Mouse (Mus musculus) adrenal gland, adult (tissue): ENCODE data around the gene Hoxa3.

ENCODE experiments used
- DNase-seq, 2 experiments: peaks; one replicate each; pipeline ENCODE4 v3.0.0; 2022 to 2023; ENCODE audit warnings: low spot score in 1 of 2; ENCODE audit not compliant: inconsistent age in 2 of 2

The Hoxa3 gene

DNA sequence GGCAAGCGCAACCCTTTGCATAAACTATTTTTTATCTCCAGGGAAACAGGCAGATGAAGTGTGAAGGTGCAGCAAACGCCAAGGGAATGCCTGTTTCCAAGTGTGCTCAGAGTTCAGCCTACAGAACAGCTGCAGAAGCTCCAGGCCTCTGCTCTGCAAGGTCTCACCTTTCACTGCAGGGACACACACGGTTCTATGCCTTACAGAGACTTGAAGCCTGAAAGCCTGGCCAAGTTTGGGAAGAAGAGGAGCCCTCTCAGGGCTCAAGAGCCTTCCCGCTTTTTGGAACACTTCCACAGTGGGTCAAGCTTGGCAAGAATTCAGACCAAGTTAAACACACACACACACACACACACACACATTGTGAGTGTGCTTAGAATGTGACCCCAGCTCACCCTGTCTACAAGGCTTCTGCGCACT lies 24.0 kb downstream of the Hoxa3 start:
- peak in 1 of 2 experiments; percentile 65 for DNase-seq

DNA sequence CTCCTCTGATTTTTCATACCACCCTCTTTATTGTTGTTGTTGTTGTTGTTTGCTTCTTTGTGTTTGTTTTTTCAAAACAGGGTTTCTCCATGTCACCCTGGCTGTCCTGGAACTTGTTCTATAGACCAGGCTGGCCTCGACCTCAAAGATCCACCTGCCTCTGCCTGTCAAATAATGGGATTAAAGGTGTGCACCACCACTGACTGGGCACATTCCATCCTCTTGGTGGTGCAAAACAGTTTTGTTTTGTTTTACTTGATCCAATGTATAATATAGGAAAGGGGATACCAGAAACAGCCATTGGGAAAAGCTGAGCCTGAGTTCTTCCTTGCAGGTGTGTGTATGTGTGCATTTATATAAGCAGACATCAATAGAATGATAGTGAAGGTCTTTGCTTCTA lies 26.6 kb downstream of the Hoxa3 start:
- no peak for DNase-seq

DNA sequence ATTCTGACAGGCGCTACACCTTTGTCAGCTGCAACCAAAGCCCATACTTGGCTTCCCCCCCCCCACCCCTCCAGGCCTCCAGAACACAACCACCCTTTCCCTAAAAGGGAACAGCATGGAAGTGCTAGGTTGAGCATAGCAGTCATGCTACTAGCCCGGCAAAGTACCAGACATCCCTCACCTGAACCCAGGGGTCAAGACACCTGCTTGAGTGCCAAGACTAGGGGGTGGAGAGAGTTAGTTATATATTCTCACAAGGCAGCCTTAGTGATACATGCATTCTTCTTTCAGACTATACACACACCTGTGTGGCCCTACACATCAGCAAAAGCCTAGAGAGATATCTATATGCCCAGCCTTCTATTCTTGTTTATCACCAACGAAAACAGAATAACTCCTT lies 27.3 kb downstream of the Hoxa3 start:
- DNase-seq: no peak

DNA sequence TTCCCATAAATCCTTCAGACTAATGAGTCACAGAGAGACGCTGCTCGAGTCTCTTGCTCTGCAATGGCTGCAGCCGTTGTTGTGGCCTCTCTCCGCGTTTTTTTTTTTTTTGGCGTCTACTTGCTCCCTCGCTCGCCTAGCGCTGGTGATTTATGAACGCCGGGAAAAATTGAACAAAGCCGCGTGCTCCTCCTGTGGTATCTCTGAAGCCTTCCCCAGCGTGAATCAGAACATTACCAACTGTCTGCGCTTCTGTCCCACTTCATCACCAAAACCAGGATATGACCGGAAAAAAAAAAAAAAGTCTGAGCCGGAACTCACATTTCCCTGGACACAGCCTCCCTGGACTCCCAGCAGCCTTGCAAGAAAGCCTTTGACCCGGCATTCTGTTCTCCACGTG lies 27.9 kb downstream of the Hoxa3 start:
- peak; percentile 61 to 84 for DNase-seq

DNA sequence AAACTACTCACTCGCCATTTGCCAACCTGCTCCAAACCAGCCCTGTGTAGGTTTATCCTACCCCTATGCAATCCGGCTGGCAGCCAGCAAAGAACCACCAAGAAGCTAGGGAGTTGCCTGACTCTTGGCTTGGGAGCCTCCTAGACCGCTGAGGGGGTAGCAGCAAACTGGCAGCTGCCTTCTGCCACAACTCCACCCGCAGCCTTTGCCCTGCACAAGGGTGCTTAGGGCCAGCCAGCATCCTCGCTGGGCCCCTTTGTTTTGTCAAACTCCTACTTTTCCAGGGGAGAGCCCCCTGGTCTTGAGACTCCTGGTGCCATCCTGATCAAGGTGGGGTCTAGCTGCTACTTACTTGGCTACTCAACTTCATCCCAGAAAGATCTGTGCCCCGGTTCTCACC lies 28.5 kb downstream of the Hoxa3 start:
- peak in 1 of 2 experiments; percentile 50 for DNase-seq

DNA sequence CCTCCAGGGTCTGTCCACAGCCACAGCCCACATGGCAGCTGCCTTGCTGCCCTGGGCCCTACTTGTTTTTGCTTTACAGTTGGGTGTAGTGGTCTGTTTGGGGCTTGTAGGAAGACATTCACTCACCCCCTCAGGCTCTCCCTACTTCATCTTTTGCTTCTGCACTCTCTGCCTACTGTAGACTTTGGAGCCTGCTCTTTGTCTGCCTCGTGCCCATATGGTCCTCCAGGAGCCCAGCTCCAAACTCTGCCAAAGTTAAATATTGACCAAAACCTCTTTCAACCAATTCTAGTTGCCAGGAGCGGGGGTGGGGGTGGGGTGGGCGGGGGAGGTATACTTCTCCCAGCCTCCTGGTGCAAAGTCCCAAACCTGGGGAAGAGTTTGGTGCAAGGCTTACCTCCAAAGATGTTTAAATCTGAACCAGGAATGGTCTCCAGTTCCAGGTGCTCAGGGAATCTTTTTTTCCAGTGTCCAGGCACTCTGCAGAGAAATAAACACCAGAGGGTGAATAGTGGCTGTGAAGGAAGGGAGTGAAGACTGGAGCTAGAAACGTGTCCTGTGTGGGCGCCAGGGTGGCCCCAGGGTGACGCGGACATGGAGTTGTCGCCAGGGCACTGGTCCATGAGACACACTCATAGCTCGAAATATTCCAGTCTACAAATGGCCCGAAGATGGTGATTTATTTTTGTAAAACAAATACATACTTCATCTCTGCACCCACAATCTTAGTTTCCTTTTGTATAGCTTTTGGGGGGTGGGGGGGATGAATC lies 29.6 kb downstream of the Hoxa3 start:
- DNase-seq: no peak

DNA sequence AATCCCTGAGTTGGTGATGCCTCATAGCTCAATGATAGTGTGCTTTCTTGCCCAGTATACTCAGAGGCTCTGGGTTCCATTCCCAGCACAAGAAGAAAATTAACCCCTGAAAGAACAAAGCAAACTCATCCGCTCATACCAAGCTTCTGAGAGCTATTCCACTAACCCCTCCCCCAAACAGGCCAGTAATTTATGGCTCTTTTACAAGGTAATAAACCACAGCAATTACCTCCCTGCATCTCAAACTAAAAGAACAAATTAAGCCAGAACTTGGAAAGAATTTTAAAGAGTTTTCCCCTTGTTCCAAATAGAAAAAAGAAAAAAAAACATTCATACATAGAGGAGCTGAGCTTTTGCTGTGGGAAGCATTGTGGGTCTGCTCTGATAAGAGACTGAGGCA lies 30.3 kb downstream of the Hoxa3 start:
- no peak for DNase-seq

DNA sequence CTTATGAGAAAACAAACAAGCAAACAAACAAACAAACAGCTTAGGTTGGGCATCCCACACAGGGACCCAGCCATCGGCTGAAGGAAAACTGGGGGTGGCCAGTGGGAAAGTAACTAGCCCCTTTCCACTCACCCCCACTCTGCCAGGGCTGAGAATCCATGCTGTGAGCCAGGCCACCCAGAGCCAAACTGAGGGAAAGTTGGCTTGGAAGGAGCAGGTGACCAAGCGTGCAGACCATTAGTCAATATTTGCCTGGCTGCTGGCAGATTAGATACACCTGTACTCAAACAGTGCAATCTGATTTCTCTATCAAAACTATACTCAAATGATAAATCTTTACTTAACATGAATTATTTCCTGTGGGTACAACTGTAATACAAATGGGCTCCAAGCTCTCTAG lies 31.1 kb downstream of the Hoxa3 start:
- no peak for DNase-seq

DNA sequence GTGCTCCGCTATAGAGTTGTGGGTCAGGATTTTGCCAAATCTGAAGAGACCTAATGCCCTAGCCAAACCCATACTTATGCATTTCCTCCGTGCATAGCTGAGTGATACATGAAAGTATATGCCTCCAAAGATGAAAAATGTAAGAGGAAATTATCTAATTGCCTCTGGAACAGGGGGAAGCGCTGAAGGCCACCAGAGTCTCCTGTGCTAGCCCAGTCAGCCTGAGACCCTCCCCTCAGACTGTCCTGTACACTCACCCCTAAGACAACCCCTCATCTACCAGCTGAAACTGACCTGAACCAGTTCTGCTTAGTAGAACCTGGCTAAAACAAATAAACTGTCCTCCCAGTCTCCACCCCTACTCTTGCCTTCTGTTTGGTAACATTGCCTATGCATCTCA lies 32.4 kb downstream of the Hoxa3 start:
- DNase-seq: no peak

DNA sequence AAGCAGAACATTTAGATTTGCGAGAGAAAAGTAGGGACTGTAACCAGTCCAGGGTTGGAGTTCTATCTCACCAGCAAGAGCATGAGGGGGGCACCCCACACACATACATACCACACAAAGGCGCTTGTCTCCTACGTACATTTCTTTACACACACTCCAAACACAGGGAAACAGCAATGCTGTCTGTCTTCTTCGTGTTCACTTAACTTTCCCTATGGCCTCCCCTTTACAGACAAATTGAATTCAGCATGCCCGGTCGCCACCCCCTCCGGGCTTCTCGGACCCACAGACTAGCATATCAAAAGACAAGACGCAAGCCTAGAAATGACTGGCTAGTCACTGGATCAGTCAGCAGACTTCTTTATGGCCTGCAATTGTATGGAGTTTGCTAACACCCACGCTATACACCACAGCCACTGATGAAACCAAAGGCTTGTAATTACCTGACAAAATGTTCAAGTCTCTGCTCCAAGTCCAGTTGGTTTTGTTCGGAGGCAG lies 32.9 kb downstream of the Hoxa3 start:
- DNase-seq: no peak

DNA sequence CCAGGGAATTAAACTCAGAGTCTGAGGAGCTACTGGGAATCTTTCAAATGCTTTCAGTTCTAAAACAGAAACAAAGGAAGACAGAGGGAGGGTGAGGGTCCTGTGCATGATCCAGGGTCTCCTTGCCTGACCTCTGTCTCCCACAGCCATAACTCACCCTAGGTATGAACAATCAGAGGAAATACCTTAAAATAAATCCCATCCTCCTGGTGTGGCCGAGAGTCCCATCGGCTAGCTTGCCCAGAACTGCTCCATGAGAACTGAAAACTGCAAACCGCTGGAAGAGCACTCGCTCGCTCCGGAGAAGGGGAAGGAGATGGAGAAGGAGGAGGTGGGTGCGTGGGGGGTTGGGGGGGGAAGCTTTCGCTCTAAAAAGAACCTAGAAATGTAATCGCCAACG lies 33.4 kb downstream of the Hoxa3 start:
- peak in 1 of 2 experiments; percentile 11 for DNase-seq

DNA sequence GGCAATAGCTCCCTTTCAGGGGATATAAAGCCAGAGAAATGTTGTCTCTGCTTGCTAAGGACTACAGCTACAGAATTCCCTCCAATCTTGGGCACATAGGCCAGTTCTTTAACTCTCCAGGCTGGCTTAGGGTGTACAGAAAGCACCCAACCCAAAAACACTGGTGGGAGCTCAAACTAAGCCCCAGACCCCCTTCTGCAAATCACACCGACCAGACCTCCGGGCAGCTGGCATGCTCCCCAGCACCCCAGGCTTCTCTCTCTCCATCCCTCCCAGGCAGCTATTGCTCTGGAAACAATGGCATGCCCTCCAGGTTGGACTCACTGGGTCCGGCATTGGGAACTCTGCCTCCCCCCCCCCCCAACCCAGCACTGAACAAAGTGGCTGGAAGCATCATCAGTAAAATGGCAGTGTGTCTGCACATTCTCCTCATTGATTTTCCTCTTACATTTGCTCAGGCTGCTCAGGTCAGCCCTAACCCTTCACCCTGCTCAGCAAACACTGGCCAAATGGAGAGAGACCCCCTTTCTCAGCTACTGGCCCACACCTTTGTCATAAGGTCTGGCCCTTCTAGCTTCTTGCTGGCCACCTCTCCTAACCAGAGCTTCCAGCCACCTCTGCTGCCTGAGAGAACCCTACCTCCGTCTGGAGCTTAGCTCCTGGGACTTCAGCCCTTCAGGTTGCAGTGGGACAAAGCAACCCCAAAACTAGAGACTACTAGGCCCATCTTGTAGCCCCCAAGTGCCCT lies 34.0 kb downstream of the Hoxa3 start:
- peak in 1 of 2 experiments; percentile 7 for DNase-seq

DNA sequence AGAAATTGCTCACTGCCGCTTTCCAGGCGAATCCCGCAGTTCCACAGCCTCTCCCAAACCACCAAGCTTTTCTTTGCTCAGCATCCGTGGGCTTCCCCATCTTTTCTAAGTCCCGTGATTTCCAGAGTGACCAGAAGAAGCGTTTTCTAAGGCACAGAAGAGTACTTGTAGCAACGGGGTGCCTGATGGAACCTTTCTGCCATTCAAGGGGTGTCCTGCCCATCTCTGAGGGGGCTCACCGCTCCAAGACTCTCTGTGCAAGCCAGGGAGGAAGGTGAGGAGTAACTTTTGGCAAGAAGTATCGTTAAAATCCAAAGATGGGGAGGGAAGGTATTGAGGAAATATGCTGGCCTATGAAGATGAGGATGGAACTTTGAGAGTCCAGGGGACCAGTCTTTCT lies 35.3 kb downstream of the Hoxa3 start:
- no peak for DNase-seq

DNA sequence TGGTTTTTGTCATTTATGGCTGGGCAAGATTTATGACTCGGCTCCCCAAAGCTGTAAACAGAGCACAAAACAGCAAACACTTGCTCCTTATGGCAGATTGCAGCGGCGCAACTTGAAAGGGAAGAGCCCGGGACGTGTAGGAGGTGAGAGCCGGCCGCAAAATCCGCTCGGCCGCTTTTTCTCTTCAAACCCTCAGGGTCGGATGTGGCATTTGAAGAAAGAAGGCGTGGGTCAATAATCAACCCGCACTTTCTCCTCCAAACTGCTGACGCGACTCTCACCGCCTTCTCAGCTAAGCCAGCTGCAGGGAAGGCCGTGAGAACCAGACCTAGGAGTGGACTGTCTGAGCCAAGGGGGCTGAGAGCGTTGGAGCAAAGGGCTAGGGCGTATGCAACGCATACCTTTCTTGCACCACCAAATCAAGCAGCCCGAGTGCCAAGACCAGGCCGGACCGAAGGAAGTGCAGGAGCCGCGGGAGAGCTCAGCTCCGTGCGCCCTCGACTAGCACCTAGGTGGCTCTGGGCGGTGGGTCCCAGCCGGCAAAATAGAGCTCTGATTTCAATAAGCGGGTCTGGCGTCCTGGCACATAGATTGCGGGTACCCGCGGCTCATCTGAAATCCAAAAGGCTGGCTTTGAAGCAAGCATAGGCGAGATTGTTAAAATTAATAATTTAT lies 35.9 kb downstream of the Hoxa3 start, which contains the start of gene 5730596B20Rik:
5730596B20Rik (plus strand) TSS at position 438 of the 675 bp plus-strand sequence.
- peak; percentile 26 to 71 for DNase-seq

DNA sequence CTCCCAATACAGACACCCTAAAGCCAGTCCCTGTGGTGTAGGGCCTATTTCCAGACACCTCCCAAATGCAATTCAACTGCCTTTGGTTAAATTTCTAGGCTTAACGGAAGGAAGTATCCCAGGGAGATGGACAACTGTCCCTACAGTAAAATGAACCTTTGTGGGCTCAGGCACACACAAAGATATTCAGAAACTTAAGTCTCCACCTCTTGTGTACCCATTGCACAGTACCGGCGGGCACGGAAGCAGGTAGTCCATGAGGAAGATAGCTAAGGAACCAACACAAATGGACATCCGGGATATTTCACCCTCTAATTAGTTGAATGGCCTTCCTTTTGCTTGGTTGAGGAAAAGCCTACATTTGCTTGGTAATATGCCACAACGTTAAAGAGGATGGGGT lies 36.7 kb downstream of the Hoxa3 start:
- DNase-seq: peak; percentile 8 to 55

DNA sequence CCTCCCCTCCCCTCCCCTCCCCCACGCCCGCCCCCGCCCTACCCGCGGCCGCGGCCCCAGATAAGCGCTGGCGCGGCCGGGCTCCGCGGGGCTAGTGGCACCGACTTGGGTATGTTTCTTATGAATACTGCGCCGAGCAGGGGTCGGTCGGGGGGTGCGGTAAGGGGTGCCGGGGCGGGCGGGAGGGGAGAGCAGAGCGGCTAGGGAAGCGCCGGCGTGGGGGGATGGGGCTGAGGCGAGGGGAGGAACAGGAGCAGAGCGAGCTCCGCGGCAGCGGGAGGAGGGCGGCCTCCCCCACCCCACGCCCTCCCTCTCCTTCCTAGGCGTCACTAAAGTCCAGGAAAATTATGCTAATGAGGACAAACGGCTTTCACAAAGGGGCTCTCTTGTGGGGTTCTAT lies 37.3 kb downstream of the Hoxa3 start:
- DNase-seq: peak; percentile 40 to 70

DNA sequence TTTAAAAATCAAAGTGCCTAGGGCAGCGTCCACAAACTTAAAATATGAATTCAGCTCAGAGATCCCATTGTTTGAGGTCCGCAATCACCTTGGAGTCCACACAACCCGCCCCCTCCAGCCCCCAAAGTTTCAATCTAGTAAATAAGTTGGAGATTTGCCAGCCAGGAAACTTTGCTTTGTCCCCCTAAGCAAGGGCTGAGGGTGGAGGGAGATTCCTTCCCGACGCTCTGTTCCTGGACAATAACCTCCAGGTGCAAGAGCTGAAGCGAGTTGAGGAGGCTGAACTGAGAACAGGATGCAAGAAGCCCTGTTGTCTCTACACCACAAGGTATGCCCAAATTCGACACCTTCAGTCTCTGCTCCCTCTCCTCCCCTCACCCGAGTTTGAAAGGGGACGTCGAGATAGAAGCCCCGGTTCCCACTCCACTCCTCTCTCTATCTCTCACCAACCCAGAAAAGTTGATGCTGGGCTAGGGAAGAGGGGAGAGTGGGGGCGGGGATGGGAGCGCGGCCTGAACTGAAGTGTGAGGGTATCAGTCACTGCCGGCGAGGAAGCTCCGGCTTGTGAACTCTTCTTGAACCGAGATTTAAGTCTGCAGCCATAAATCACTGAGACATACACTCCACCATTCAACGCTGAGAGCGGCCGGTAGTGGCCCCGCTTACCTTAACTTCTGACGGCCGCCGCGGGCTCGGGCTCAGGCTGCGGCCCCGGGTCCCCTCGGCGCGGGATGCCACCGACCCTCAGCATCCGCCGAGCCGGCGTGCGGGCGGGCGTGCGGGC lies 38.0 kb downstream of the Hoxa3 start:
- DNase-seq: peak; percentile 52 to 83

DNA sequence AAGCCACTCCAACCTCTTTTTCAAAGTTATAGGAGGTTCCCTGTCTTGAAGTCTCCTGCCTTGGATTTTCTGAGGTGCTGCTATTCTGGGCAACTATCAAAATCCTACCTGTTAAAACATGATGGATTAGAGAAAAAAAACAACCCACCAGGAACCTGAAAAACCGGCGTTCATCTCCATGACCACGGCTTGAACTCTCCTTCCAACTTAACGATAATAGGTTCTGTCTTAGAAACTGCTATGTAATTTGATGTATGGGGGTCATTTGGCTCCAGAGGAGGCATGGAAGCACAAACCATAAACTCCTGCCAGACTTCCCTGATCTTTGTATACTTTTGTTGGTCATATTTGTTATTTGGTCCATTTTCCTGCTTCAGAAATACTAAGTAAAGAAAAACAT lies 39.5 kb downstream of the Hoxa3 start:
- DNase-seq: no peak

DNA sequence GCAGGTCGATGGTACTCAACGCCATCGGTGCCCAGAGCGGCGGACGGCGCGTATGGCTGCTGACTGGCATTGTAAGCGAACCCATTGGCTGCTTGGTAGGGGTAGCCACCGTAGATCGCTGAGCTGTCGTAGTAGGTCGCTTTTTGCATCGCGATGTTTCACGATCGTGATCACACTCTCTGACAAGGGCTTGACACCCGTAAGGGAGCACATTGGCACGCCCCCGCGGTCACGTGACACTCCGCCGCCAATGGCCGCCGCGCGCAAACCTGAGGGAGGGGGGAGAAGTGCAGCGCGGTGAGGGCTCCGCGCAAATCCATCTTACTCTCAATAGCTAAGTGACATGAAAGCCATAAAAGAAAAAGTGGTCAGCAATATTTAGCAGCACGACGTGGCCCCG lies 40.6 kb downstream of the Hoxa3 start:
- peak; percentile 90 to 96 for DNase-seq

DNA sequence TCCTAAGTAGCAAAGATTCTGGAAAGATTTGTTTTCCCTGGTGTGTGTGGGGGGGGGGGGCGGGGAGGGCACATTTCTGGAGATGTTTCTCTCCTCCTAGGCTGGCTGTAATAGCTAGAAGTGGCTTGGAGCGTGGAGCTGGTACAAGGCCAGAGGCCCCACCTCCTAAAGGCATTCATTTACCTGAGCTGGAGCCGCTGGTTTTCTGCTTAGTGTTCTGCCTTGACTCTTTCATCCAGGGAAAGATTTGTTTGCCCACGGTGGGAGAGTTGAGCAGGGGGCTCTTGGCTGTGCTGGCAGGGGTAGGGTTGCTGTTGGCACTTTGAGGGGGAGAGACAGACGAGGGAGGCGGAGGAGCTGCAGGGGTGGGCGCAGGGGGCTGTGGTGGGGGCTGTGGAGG lies 41.2 kb downstream of the Hoxa3 start:
- no peak for DNase-seq

DNA sequence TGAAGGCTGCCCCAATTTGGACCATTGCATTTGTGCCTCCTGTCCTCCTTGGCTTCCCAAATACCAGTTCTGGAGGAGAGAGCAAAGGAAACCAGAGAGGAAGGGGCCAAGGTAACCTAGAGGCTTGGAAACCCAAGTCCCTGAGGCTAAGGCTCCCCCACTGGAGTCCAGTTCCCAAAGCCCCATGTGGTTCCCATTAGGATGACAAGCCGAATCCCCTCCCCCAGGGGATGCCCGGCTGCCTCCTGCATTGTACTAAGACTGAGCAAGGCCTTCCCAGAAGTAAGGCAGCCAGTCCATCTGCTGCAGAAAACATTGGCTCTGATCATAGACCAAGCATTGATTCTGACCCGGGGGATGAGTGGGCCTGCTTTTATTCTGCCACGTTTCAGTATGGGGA lies 41.8 kb downstream of the Hoxa3 start:
- peak in 1 of 2 experiments; percentile 20 for DNase-seq
